Mouse (Mus musculus): Measurements from ENCODE around the gene Dguok.

Gene Dguok

GRCm38 (mm10) chr6:83435174-83435573 is 71.6 kb downstream of the Dguok start:
- no peak for DNase-seq (ENCODE audit: low spot score in 2 of 2)

GRCm38 (mm10) chr6:83433546-83433945 is 73.2 kb downstream of the Dguok start:
- DNase-seq (ENCODE audit: low spot score in 2 of 2) = no peak

GRCm38 (mm10) chr6:83432966-83433365 is 73.8 kb downstream of the Dguok start:
- DNase-seq (ENCODE audit: low spot score in 2 of 2) = no peak

Data from right cerebral cortex, postnatal 10 days (tissue).